Comparison of ENCODE assay signal across 28 mouse cellular contexts in the genomic region with DNA sequence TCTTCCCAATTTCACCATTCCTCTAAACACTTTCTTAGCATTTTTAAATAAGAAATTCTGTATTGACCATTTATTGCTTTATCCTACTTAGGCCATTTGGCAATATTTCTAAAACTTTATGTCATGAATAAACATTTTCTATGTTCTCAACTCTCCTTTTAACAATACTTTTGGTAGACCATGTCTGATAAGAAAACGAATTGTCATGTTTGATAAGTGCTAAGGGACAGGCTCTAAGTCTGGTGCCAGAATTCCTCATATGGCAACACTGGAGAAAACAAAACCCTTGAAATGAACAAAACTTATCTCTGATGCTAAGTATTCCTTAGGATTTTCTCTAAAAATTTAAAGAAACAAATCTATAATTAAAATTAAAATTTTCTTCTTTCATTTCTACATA. TPM values are rescaled to one million over a fixed set of nuclear protein-coding genes. Genes with fewer than 3 reads are reported as not detected.
"Had no signal": no experiment of that assay in that cellular context is flagged by ENCODE, and none has a peak within 500 bp of the region (broad histone marks: within the 10 kb centered on the region; RNA-seq: fewer than 3 reads in every experiment).

No protein-coding gene starts in this region.

- H3K9me3 ChIP-seq: embryonic facial prominence, embryonic 10.5 days; embryonic facial prominence, embryonic 12.5 days; embryonic facial prominence, embryonic 13.5 days; embryonic facial prominence, embryonic 15.5 days; forebrain, embryonic 10.5 days; forebrain, embryonic 12.5 days; forebrain, embryonic 13.5 days; forebrain, embryonic 15.5 days; heart, embryonic 10.5 days had no signal

- ATAC-seq: forebrain, embryonic 13.5 days; forebrain, embryonic 14.5 days; forebrain, embryonic 15.5 days; forebrain, embryonic 16.5 days; forebrain, postnatal 0 days had no signal

- H3K9ac ChIP-seq: embryonic facial prominence, embryonic 12.5 days; embryonic facial prominence, embryonic 13.5 days; embryonic facial prominence, embryonic 15.5 days; forebrain, embryonic 12.5 days; forebrain, embryonic 13.5 days; forebrain, embryonic 15.5 days; forebrain, postnatal 0 days had no signal

- H3K27ac ChIP-seq: embryonic facial prominence, embryonic 10.5 days; embryonic facial prominence, embryonic 12.5 days; embryonic facial prominence, embryonic 13.5 days; embryonic facial prominence, embryonic 15.5 days; forebrain, embryonic 10.5 days; forebrain, embryonic 12.5 days; forebrain, embryonic 13.5 days; forebrain, embryonic 15.5 days; gastrocnemius, adult 2 months; heart, adult 2 months; heart, embryonic 10.5 days had no signal

- H3K4me3 ChIP-seq: embryonic facial prominence, embryonic 10.5 days; embryonic facial prominence, embryonic 12.5 days; embryonic facial prominence, embryonic 13.5 days; embryonic facial prominence, embryonic 15.5 days; erythroblast, embryonic 14.5 days; forebrain, embryonic 10.5 days; forebrain, embryonic 12.5 days; forebrain, embryonic 13.5 days; forebrain, embryonic 15.5 days; gastrocnemius, adult 2 months; heart, adult 2 months; heart, embryonic 10.5 days had no signal

- H3K36me3 ChIP-seq: embryonic facial prominence, embryonic 10.5 days; embryonic facial prominence, embryonic 12.5 days; embryonic facial prominence, embryonic 13.5 days; embryonic facial prominence, embryonic 15.5 days; forebrain, embryonic 10.5 days; forebrain, embryonic 12.5 days; forebrain, embryonic 15.5 days; heart, embryonic 10.5 days had no signal

- H3K4me1 ChIP-seq: embryonic facial prominence, embryonic 10.5 days; embryonic facial prominence, embryonic 12.5 days; embryonic facial prominence, embryonic 13.5 days; embryonic facial prominence, embryonic 15.5 days; forebrain, embryonic 10.5 days; forebrain, embryonic 12.5 days; forebrain, embryonic 13.5 days; forebrain, embryonic 15.5 days; heart, embryonic 10.5 days had no signal

- H3K27me3 ChIP-seq: embryonic facial prominence, embryonic 12.5 days; embryonic facial prominence, embryonic 13.5 days; embryonic facial prominence, embryonic 15.5 days; forebrain, embryonic 12.5 days; forebrain, embryonic 13.5 days; forebrain, embryonic 15.5 days had no signal

- DNase-seq: cerebellum, adult 9-11 months; cerebellum, postnatal 10 days; cerebellum, postnatal 14 days; cerebellum, postnatal 25 days; cerebellum, postnatal 36 days; embryo, embryonic 11 days; forebrain, postnatal 0 days; gastrocnemius, adult 2 months; gastrocnemius, postnatal 10 days; gastrocnemius, postnatal 14 days; gastrocnemius, postnatal 25 days; gastrocnemius, postnatal 36 days; heart, adult 11 months; heart, adult 18-20 months; heart, adult 2 months had no signal

RNA-seq across cellular contexts. Expression of gene Spef2, which starts 58.2 kb away (rescaled TPM):
- total RNA-seq: gastrocnemius, adult 8-10 months; gastrocnemius, postnatal 36 days had no signal
- polyA plus RNA-seq: erythroblast, embryonic 14.5 days had no signal
